Mouse (Mus musculus): ENCODE measurements around the gene Rbfox2.

The Rbfox2 gene

DNA sequence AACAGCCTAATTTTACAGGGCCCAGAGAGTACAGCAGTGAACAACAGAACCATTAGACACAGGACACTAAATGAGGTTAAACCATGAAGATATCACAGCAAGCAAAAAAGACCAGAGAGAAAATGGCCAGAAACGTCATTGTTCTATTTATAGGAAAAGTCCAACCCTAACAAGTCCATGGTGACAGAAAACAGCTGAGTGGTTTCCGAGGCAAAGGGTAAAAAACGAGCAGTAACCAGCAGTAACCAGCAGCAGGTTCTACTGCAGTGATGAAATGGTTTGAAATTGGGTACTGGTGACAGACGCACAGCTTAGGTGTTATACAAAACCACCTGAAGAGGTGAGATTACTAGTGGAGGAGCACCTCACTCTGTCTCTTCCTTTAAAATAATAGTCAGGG is 72.5 kb downstream of the Rbfox2 start:
- no peak for DNase-seq (ENCODE audit: low read depth, low spot score)

DNA sequence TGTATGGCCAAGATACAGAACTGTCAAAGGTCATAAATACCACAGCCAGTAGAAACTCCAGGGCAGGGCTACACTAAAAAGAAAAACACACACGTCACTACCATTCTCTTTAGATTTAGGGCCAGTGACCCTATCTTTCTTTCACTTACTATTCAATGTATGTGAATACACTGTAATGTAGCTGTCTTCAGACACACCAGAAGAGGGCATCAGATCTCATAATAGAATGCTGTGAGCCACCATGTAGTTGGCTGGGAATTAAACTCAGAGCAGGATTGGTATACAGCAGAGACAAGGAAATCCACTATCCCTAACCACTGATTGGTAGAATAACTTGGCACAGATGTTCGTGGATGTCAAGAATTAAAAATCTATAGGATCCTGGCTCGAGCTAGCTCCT is 76.7 kb downstream of the Rbfox2 start:
- no peak for DNase-seq (ENCODE audit: low read depth, low spot score)

DNA sequence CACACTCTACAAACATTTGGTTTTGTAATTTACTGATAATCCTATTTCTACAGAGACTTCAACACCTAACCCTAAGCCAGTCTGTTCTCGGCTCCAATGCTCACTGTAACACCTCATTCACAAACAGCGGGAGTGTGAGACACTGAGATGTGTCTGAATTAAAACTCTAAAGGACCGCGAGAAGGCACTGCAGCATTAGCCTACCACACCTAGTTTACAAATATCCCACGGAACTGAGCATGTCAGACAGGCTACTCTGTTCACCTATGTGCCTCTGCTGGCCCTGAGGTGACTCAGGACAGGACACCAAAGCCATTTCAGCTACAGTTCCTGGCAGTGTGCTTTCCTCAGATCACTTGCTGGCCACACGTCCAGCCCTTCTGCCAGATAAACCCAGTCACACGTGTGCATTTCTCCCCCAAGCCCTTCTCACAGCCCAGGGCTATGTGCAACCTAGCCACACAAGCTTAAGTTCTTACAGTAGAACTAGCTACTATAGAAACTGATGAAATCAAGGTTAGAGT is 79.9 kb downstream of the Rbfox2 start:
- no peak for DNase-seq (ENCODE audit: low read depth, low spot score)

DNA sequence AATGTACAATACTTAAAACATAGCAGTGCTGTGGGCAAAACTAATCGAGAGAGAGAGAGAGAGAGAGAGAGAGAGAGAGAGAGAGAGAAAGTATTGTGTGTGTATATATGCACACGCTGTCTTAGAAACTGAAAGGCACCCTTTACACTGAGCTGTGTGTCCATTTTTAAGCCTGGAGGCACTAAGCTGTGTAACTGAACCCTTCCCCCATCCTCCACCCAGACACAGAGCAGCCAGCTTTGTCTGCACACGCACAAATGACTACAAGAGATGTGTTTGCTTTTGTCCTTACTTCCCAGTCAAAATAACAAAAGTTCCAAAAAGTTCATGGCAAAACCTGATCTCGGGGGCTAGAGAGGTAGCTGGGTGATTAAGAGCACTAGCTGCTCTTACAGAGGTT is 80.9 kb downstream of the Rbfox2 start:
- no peak for DNase-seq (ENCODE audit: low read depth, low spot score)

DNA sequence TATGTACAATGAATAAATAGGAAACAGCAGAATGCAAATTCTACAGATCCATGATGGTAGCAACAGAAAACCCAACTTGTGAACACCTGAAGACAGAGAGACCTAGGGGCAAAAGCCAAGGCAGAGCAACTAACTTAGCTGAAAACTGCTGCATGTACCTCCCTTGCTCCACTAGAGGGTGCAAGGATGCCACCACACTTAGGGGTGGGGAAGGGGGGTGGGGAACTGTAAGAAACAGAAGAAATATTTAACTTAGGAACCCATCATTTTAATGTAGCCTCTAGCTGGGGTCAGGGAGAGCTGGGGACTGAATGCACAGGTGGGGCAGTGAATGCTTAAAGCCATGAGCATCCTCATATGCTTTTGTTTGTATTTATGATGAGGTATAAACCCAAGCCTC is 81.5 kb downstream of the Rbfox2 start:
- DNase-seq (ENCODE audit: low read depth, low spot score), result no peak

DNA sequence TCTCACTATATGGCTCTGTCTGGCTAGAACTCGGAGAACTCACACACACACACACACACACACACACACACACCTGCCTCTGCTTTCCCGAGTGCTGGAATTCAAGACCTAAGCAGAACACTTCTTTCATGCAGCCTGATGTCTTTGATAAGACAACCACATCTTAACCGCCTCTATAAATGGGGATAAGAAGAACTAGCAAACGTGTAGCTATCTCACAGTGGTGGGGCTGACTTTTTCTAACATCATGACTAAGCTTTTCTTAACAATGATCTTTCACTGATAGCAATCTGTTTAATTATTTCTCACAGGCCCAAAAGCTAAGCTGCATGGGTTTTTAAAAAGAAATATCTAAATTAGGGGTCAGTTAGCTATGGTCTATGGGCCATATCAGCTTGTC is 86.0 kb downstream of the Rbfox2 start:
- no peak for DNase-seq (ENCODE audit: low read depth, low spot score)

DNA sequence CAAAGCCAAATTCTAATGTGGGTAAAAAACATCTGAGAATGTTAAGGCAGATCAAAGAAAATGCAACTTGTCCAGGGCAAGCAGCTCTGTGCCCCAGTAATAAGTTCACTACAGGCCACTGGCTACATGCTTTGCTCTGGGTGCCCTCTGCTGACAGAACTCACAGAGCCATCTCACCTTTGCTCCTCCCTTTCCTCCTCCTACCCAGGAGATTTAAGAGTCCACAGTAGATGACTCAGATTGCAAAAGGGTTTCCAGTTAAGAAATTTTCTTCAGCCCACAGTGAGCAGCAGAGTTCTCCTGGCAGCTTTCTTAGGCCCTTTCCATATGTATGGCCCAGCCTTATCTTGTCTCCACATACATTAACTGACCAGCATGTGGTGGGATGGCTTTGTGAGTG is 86.7 kb downstream of the Rbfox2 start:
- DNase-seq (ENCODE audit: low read depth, low spot score), result no peak

DNA sequence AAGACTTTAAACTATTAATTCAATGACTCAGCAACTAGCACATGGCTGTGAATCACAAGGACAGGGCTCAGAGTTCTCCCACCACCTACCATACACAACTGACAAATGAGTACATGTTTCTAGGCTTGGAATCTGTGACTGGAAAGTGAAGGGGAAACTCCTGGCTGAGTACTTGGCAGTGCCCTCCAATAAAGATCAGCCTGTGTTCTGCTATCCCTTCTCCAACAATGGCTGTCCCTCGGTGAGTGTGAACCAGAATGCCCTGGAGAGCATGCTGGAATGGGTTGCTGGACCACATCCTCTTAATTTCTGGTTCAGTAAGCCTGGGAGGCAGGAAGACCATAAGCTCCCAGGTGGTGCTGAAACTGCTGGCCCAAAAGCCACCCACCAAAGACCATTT is 87.2 kb downstream of the Rbfox2 start:
- DNase-seq (ENCODE audit: low read depth, low spot score), result no peak

DNA sequence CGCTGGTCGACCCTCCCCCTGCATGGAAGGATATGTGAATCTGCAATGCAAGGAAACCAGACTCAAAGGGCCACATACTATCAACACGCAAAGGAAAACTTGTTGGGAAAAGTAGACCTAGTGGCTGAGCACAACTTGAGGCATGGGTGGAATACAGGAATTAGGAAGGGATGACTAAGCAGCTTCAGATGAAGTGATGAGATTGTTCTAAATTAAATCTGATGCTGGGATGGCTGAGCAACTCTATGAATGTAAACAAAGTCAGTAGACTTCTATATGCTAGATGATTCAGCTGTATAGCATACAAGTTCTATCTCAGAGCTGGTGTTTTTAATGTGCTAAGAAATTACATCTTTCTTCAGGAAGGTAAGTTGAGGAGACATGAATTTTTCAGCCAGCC is 88.8 kb downstream of the Rbfox2 start:
- no peak for DNase-seq (ENCODE audit: low read depth, low spot score)

DNA sequence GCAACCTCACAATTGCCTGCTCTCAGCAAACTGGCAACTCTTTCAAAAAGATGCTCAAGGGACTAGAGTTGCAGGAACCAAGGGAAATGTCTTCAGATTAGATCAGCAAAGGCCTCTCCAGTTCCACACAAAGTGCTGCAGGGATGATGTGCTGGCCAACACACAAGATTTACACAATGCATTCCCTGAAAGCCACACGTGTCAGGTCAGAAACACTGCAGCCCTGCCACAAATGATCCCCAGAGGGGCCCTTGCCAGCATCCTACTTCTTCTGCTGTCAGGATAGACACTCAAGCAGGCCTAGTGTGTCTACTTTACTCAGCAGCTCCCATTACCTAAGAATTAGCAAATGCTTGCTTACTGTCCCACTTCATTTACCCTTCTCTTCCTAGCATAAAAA is 89.3 kb downstream of the Rbfox2 start:
- DNase-seq (ENCODE audit: low read depth, low spot score), result no peak

DNA sequence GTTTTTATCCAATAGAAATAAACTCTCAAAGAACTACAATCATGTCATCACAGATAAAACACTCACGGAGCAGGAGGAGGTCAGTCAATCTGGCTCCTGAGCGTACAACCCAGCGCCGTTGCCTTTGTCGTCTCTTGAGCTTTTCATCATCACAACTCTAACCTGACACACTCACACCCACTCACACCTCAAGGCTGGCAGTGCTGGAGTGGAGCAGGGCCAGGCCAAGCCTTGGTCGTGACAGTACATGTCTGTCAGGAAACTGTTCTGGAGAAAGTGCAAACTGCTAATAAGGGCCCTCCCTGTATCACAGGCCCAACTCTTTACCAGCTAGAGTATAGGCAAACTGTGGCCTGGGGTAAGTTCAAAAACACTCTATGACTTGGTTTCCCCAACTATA is 90.1 kb downstream of the Rbfox2 start:
- no peak for DNase-seq (ENCODE audit: low read depth, low spot score)

DNA sequence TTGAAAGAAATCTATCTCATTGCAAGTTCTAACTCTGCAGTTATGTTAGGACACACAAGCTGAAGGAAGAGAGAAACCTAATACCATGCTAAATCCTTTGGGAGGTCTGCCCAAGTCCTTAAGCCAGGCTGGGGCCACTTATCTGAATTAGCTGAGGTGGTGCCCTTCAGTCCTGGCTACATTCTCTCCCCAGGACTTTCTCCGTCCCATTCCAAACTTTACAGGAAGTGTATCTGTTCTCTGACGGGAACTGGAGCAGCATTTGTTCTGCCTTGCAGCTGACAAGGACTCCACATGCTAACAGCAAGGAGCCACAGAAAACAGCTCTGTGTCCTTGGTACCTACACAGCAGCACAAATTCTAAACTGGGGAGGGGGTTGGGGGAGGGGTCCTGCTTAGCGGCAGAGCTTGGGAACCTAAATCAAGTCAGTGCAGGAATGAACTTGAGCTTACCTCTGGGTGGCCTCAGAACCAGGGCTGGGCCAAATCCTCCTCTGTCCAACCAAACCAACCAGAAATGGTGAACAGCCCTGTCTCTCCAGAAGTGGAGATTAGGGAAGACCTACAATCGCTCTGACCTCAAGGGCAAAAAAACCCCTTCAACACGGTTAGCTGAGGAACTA is 91.5 kb downstream of the Rbfox2 start:
- DNase-seq (ENCODE audit: low read depth, low spot score), result no peak

DNA sequence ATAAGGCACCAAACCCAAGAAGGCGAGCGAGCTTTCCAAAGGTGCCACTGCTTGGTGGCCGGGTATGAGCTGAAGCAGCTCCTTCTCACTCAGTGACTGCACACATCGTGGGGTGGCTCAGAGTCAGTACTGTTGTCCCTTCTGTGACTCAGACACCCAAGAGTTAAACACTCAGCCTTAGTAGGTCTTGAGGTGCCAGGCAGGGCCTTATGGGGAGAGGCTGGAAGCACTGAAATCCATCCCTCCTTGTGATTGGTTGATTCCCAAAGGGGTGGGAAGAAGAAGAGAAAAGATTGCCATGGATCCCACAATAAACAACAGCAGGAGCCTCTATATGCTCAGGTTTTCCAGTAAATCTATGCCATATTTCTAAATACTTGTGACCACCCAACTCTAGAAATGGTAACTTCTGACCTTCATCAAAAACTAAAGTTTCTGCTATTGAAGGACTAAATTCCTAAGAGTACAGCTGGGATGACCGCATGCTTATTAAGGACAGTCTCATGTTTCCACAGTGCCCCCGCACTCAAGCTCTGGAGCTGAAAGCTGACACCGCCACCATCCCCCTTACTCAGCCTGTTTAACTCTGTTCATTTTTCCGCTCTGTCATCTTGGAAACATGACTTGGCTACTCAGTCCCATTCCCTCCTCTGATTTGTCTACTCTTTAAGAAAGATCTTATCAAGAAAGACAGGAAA is 92.2 kb downstream of the Rbfox2 start:
- DNase-seq (ENCODE audit: low read depth, low spot score), result no peak

DNA sequence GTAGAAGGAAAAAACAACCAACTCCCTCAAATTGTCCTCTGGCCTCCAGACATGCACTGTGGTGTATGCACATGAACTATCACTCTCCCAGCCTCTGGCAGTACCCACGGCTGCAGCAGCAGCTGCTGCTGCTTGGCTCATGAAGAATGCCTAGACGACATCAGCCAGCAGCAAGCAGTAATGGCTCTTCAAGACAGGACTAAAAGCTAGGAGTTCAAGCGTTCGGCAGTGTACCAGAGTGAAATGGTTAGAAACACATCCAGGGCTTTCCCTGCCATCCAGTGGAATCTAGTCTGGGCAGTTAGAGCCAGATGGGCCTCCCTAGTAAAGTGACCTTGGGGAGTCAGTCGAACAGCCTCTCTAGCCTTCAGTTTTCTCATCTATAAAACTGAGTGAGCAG is 93.0 kb downstream of the Rbfox2 start:
- DNase-seq (ENCODE audit: low read depth, low spot score), result no peak

DNA sequence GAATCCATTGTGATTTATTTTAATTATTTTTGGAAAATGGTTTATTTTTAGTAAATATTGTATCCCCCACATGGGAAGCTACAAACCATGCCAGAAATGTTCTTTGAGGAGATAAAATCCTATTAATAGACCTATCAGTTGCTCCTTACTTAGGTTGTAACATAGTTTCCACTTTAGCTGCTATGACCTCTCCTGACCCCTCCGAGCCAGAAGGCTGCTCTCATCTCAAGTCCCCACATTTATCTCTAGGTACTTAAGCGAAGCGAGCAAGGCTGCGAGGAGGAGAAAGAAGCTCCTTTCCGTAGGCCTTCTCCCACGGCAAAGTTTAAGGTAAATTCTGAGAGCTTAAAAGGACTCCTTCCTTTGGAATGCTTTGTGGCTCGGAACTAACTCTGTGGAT is 94.0 kb downstream of the Rbfox2 start:
- no peak for DNase-seq (ENCODE audit: low read depth, low spot score)

DNA sequence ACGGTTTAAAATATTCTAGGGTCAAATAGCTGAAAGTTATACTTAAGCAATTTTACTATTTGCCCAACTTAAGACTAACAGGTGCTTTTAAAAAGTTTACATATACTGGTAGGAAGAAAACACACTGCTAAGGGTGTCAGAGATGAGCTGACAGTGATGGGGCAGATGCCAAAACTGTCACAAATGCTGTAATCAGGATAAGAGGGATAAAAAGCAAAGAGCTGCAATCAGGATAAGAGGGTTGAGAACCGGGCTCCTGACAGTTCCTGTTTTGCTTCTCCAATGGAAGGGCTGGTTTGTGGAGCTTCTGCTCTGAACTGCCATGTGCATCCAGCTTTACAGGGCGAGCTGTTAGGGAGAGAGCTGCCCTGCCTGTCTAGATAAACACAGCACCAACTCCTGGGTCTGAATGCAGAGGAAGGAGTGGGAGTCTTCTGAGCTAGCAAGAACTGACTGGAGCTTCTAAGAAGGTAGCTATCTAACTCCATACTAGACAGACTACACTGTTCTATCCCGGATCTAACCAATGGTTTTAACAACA is 94.5 kb downstream of the Rbfox2 start:
- no peak for DNase-seq (ENCODE audit: low read depth, low spot score)

DNA sequence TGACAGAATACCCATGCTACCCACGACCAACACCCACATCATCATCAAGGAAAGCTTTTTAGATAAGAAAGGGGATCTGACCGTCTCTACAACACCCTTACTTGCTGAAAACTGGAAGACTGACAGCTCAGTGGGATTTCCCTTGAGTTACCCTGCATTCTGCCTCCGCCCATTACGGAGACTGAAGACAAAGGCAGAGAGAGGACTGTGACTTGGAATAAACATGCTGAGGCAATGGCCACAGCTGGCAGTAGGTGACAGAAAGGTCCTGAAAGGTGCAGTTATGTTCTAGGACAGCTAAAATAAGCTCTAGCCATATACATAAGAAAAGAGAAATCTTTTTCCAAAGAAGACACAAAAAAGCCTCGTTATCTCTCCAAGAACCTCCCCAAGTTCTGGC is 99.8 kb downstream of the Rbfox2 start:
- DNase-seq (ENCODE audit: low read depth, low spot score), result no peak

DNA sequence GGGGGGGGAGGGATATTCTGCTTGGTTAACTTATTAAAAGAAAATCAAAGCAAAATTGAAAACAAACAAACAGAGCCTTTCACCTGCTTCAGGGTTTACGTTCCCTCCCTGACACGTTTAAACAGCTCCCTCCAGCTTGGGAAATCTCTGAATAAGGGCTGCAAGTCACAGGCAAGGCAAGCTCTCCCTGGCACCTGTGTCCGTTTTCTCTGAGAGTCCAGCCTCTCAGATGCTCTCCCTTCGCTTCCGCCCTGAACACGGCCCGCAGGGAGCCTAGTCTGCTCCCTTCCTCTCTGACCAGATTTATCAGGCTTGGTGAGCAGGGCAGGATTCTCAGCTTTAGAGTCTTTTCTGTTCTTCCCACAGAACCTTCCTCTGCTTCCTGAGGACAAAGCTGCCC is 101.9 kb downstream of the Rbfox2 start:
- DNase-seq (ENCODE audit: low read depth, low spot score), result no peak

DNA sequence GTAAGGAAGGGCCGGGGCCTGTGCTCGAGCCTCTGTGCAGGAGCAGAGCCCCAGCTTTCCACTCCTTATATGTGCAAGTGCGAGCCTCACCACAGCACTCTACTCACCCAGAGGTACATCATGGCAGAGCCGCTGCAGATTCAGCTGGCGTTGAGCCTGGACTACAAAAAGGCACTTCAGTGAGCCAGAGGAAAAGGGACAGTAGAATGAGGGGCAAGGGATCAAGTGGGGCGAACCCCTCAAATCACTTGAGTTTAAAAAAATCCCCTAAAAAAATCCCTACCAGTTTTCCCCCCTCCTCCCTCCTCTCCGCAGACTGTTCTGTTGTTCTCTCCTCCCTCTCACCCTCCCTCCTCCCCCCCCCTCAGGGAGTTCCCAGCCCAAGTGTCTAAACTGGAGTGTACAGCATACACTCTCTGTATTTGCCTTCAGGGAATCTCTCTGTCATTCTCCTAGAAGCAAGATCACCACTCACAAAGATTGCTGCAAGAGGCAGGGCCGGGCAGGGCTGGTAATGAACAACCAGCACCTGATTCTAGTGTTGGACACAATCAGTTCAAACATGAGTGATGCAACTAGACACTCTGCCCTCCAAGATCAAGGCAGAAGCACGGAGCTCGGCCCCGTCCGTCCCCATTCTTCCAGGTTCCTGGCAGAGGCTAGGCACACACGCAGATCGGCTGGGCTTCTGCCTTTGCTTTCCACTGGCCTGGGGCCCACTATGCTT is 103.4 kb downstream of the Rbfox2 start:
- DNase-seq (ENCODE audit: low read depth, low spot score), result no peak

DNA sequence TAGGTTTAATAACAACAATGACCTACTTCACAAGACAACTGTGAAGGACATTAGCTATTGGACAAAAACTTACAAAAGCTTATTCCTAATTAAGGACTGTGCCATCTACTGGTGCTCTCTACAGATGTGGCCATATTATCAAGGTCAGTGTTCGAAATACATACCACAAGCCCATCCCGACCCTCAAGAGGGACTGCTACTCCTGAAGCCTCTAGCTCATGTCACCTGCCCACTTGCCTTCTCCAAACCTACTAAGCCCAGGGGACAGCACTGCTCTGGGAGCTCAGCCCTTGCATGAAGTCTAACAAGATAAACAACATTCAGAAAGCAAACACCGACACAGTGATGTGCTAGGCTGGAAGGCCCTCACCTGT is 103.9 kb downstream of the Rbfox2 start:
- no peak for DNase-seq (ENCODE audit: low read depth, low spot score)

DNA sequence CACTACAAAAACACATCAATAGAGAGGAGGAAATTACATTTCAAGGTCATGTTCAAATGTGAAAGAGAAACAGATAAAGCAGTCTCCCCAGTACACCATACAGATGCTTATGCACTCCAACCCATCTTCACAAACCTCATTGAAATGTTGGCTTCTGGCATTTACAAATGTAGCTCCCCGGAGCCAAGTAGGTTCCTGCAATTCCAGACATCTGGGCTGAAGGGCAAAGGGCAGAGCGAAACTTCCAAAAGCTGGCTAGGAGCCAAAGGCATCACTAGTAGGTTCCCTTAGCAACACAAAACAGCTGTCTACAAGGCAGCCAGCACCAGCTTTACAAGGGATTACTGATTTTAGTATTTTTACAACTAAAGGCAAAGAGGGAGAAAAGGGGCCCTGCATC is 104.6 kb downstream of the Rbfox2 start:
- no peak for DNase-seq (ENCODE audit: low read depth, low spot score)

DNA sequence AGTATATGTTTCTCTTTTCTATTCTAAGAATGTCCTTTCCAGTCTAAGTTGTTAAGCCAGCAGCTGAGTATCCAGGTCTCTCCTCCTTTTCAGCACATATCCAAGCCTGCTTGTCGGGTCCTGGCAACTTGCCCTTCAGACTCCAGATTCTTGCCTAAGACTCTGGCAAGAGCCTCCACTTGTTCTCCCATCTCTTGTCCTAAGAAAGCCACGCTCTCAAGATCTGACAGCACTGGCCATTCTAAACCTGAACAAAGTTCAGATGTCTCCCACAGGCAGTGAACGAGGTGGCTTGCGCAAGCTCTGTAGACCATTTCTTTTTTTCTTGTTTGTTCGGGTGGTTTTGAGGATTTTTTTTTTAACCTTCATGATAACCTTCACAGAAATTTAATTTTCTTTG is 110.0 kb downstream of the Rbfox2 start:
- no peak for DNase-seq (ENCODE audit: low read depth, low spot score)

DNA sequence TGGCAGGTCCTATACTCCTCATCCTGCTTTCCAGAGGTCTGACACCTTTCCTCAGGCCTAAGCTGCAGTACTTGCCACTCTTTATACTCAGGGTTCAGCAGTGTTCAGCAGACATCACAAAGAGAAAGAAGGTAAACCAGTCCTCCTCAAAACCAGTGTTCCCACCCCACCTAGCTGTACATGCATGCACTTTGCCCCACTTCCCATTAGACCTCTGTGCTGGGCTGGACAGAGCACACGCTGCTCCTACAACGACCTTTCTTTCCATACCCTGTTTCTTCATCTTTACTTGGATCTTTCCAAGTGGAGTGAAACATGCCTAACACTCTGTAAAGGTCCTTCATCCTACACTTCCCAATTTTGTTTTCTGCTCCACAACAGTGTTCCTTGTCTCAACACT is 110.8 kb downstream of the Rbfox2 start:
- no peak for DNase-seq (ENCODE audit: low read depth, low spot score)

All from telencephalon, adult 2 months (tissue).